Mouse (Mus musculus): ENCODE data around the gene Cxcl15.

GRCm38 (mm10) chr5:90763912-90764665 is 30.2 kb upstream of the Cxcl15 start:
- TF ChIP-seq E2F4 (IDR thresholded peaks at IDR 0.05; ENCODE audit: insufficient replicate concordance, low read depth, low read length) (no peak), MAX (IDR thresholded peaks at IDR 0.05; ENCODE audit: low read length) (no peak), USF2 (conservative IDR thresholded peaks at IDR 0.05; ENCODE audit: low read depth, low read length) (no peak), CTCF (conservative IDR thresholded peaks at IDR 0.05 in 1 of 2, IDR thresholded peaks at IDR 0.05 in 1 of 2; ENCODE audit: low read depth in 2 of 2, low read length in 2 of 2) (no peak)
